Mouse (Mus musculus): ENCODE data around the gene Ppat. TPM values are rescaled to one million over a fixed set of nuclear protein-coding genes. Genes with fewer than 3 reads are reported as not detected.

Gene Ppat
- polyA plus RNA-seq, 1 experiment: 4.8 TPM

DNA sequence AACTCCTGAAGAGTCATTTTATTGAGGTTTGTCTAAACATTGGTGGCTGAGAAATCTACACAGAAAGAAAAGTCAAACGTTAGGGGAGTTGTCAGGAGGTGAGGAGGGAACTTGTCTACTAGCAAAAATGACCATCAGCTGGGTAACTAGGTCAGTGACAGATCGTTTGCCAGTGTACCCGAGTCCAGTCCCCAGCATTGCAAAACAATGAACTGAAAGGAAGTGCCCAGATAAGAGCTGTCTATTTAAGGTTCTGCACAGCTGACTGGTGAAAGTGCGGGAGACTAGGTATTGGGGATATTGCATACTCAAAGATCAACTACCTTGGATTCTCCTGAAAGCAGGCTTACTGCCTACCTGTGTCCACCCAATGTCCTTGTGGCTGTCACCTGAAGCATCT is 49.2 kb downstream of the Ppat start:
- H3K4me1 ChIP-seq (ENCODE audit: control insufficient read depth, insufficient read depth, low read length): peaks cover 3% of the 10 kb centered on the region; the same call in 1 of the 2 replicates
- no peak for TF ChIP-seq CTCF (IDR thresholded peaks at IDR 0.05; ENCODE audit: insufficient read depth, low read length)
- no peak for TF ChIP-seq POLR2A (IDR thresholded peaks at IDR 0.05; ENCODE audit: borderline replicate concordance, extremely low read depth, low read depth, low read length)
- DNase-seq: no peak
- WGBS: 52% methylated on average over 4 of the region's 4 CpGs
- no peak overlapping the region for H3K4me3 ChIP-seq (replicated peaks; ENCODE audit: extremely low read depth, low read depth, low read length)

DNA sequence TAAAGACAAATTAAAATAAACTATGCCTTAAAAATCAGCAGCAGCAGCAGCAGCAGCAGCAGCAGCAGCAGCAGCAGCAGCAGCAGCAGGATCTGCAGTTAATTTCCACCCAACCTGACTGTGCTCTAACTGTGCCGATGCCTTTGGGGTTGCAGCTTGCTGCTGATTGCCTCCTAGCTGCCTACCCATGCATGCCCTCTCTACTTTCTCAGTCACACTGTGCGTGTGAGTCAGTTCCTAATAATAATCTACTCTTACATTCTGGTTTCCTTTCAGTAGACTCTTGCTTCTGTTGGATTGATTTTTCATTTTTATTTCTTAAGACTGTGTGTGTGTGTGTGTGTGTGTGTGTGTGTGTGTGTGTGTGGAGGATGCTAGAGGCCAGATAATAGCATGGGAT is 58.3 kb downstream of the Ppat start:
- Histone ChIP-seq H3K4me3 (replicated peaks; ENCODE audit: extremely low read depth, low read depth, low read length) (no peak overlapping the region), H3K4me1 (ENCODE audit: control insufficient read depth, insufficient read depth, low read length) (no peaks in the 10 kb centered on the region)
- no peak for DNase-seq
- TF ChIP-seq CTCF (IDR thresholded peaks at IDR 0.05; ENCODE audit: insufficient read depth, low read length) (no peak), POLR2A (IDR thresholded peaks at IDR 0.05; ENCODE audit: borderline replicate concordance, extremely low read depth, low read depth, low read length) (no peak)
- 77% methylated on average over 2 of the region's 2 CpGs for WGBS

- DNase-seq: no peak
- Histone ChIP-seq H3K4me3 (replicated peaks; ENCODE audit: extremely low read depth, low read depth, low read length) (no peak overlapping the region), H3K4me1 (ENCODE audit: control insufficient read depth, insufficient read depth, low read length) (no peaks in the 10 kb centered on the region)
- TF ChIP-seq POLR2A (IDR thresholded peaks at IDR 0.05; ENCODE audit: borderline replicate concordance, extremely low read depth, low read depth, low read length) (no peak), CTCF (IDR thresholded peaks at IDR 0.05; ENCODE audit: insufficient read depth, low read length) (no peak)
- WGBS: 50% methylated on average over 2 of the region's 2 CpGs
Measured at GRCm38 (mm10) chr5:76892608-76893007, 58.8 kb downstream of the Ppat start.

GRCm38 (mm10) chr5:76887011-76887410 is 64.4 kb downstream of the Ppat start:
- no peaks in the 10 kb centered on the region for H3K4me1 ChIP-seq (ENCODE audit: control insufficient read depth, insufficient read depth, low read length)
- H3K4me3 ChIP-seq (replicated peaks; ENCODE audit: extremely low read depth, low read depth, low read length): no peak overlapping the region
- no peak for TF ChIP-seq POLR2A (IDR thresholded peaks at IDR 0.05; ENCODE audit: borderline replicate concordance, extremely low read depth, low read depth, low read length)
- DNase-seq: no peak
- WGBS: 84% methylated on average over 2 of the region's 2 CpGs

- WGBS: 86% methylated on average over 1 of the region's 1 CpGs
- DNase-seq: no peak
- Histone ChIP-seq H3K4me1 (ENCODE audit: control insufficient read depth, insufficient read depth, low read length) (no peaks in the 10 kb centered on the region), H3K4me3 (replicated peaks; ENCODE audit: extremely low read depth, low read depth, low read length) (no peak overlapping the region)
- TF ChIP-seq CTCF (IDR thresholded peaks at IDR 0.05; ENCODE audit: insufficient read depth, low read length): no peak
- TF ChIP-seq POLR2A (IDR thresholded peaks at IDR 0.05; ENCODE audit: borderline replicate concordance, extremely low read depth, low read depth, low read length): no peak
Measured at GRCm38 (mm10) chr5:76884107-76884506, 67.3 kb downstream of the Ppat start.

DNA sequence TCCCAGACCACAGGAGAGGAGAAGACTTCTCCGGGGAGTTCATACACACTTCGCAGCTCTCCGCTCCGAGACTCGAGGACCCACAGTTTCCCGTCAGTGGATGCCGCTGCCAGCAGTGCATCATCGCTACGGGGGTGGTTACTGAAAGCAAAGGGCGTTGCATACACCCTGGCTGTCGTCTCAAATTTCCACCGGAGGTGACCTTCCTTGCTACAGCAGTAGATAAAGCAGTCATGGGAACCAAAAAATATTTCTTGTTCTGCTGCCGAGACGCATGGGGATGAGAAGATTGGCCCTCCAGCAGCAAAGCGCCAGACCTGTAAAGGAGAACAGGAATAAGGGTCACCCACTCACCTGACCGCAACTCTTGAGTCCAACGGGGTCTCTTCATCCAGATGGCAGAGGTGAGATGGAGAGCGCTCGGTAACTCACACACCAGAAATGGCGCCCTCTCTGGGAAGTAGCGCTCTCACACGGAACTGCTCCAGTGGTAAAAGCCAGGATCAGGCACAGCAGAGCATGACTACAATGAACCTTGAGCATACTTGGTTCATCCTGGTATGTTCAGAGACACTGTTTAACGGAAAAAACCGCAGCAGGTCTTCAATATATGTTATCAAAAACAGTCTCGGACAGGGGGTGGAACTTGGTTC is 75.1 kb downstream of the Ppat start:
- 87% methylated on average over 25 of the region's 25 CpGs for WGBS

GRCm38 (mm10) chr5:76869553-76869952 is 81.8 kb downstream of the Ppat start:
- H3K4me3 ChIP-seq (replicated peaks; ENCODE audit: extremely low read depth, low read depth, low read length): no peak overlapping the region
- WGBS: 62% methylated on average over 6 of the region's 6 CpGs
- H3K4me1 ChIP-seq (ENCODE audit: control insufficient read depth, insufficient read depth, low read length): no peaks in the 10 kb centered on the region
- no peak for TF ChIP-seq CTCF (IDR thresholded peaks at IDR 0.05; ENCODE audit: insufficient read depth, low read length)
- TF ChIP-seq POLR2A (IDR thresholded peaks at IDR 0.05; ENCODE audit: borderline replicate concordance, extremely low read depth, low read depth, low read length): no peak
- no peak for DNase-seq

More for the DNA sequence above, 75.1 kb downstream of the Ppat start:
- no peak for DNase-seq
- Histone ChIP-seq H3K4me1 (ENCODE audit: control insufficient read depth, insufficient read depth, low read length) (no peaks in the 10 kb centered on the region), H3K4me3 (replicated peaks; ENCODE audit: extremely low read depth, low read depth, low read length) (no peak overlapping the region)
- TF ChIP-seq CTCF (IDR thresholded peaks at IDR 0.05; ENCODE audit: insufficient read depth, low read length) (no peak), POLR2A (IDR thresholded peaks at IDR 0.05; ENCODE audit: borderline replicate concordance, extremely low read depth, low read depth, low read length) (no peak)

GRCm38 (mm10) chr5:76868693-76869286 is 82.6 kb downstream of the Ppat start:
- peak; percentile 36 for DNase-seq
- Histone ChIP-seq H3K4me3 (replicated peaks; ENCODE audit: extremely low read depth, low read depth, low read length) (peak overlapping the region; percentile 65), H3K4me1 (ENCODE audit: control insufficient read depth, insufficient read depth, low read length) (no peaks in the 10 kb centered on the region)
- 0 out of 2 replicates have a peak, but pooled peaks have one; percentile 13 for TF ChIP-seq POLR2A (IDR thresholded peaks at IDR 0.05; ENCODE audit: borderline replicate concordance, extremely low read depth, low read depth, low read length)
- TF ChIP-seq CTCF (IDR thresholded peaks at IDR 0.05; ENCODE audit: insufficient read depth, low read length): no peak
- 36% methylated on average over 16 of the region's 16 CpGs for WGBS

- Histone ChIP-seq H3K4me3 (replicated peaks; ENCODE audit: extremely low read depth, low read depth, low read length) (no peak overlapping the region), H3K4me1 (ENCODE audit: control insufficient read depth, insufficient read depth, low read length) (no peaks in the 10 kb centered on the region)
- 75% methylated on average over 8 of the region's 8 CpGs for WGBS
- DNase-seq: no peak
- no peak for TF ChIP-seq POLR2A (IDR thresholded peaks at IDR 0.05; ENCODE audit: borderline replicate concordance, extremely low read depth, low read depth, low read length)
- TF ChIP-seq CTCF (IDR thresholded peaks at IDR 0.05; ENCODE audit: insufficient read depth, low read length): no peak
Measured at GRCm38 (mm10) chr5:76866819-76867218, 84.6 kb downstream of the Ppat start.

Other genes starting within 250 kb of the Ppat start
- gene Aasdh, start 46.1 kb downstream of the Ppat start, polyA plus RNA-seq (2012; rRNA removed): 8.3 and 13.7 TPM in 2 replicates
- 44.0 and 44.2 TPM in 2 replicates for gene Paics, start 271 bp downstream of the Ppat start, polyA plus RNA-seq (2012; rRNA removed)
- gene Srp72, start 23.1 kb upstream of the Ppat start, polyA plus RNA-seq (2012; rRNA removed): 15.1 and 21.6 TPM in 2 replicates
- gene Arl9, start 52.5 kb upstream of the Ppat start, polyA plus RNA-seq (2012; rRNA removed): not detected in 2 replicates
- gene Thegl, start 64.4 kb upstream of the Ppat start, polyA plus RNA-seq (2012; rRNA removed): 0.18 and 0.65 TPM in 2 replicates
- 592 and 698 TPM in 2 replicates for gene Hopx, start 163.5 kb upstream of the Ppat start, polyA plus RNA-seq (2012; rRNA removed)